ENCODE assay signal across 26 mouse cellular contexts in genomic region chr8:105431743-105432515, GRCm38 (mm10). TPM values are rescaled to one million over a fixed set of nuclear protein-coding genes. Genes with fewer than 3 reads are reported as not detected.
DNase-seq lines count a peak whose midpoint lies in the region; ATAC-seq and TF ChIP-seq lines count a peak whose summit lies in the region.
"Had no signal": no experiment of that assay in that cellular context is flagged by ENCODE, and none has a peak within 500 bp of the region (broad histone marks: within the 10 kb centered on the region; RNA-seq: fewer than 3 reads in every experiment).

No protein-coding gene starts in this region.

- 46% methylated on average over 7 of the region's 7 CpGs for WGBS in midbrain, embryonic 14.5 days
- WGBS in midbrain, postnatal 0 days, result 63% methylated on average over 7 of the region's 7 CpGs
- WGBS in hindbrain, embryonic 14.5 days, result 38% methylated on average over 7 of the region's 7 CpGs

- H3K27ac ChIP-seq in midbrain, embryonic 14.5 days (replicated peaks; ENCODE audit: low read depth, low read length), result 0 out of 2 replicates have a peak overlapping the region, but pooled peaks have one; percentile 2
- H3K27ac ChIP-seq in midbrain, postnatal 0 days (ENCODE audit: low read depth, low read length), result no peak overlapping the region
- H3K27ac ChIP-seq in hindbrain, embryonic 14.5 days, result no peak overlapping the region
- H3K27ac ChIP-seq: heart, embryonic 13.5 days; kidney, embryonic 15.5 days; limb, embryonic 12.5 days; macrophage; neural tube, embryonic 15.5 days; stomach, postnatal 0 days had no signal

- no peak overlapping the region for H3K9ac ChIP-seq in midbrain, embryonic 14.5 days (replicated peaks; ENCODE audit: low read length)
- H3K9ac ChIP-seq in midbrain, postnatal 0 days (replicated peaks; ENCODE audit: low read length, poor library complexity, severe bottlenecking), result no peak overlapping the region
- no peak overlapping the region for H3K9ac ChIP-seq in hindbrain, embryonic 14.5 days
- H3K9ac ChIP-seq: heart, embryonic 13.5 days; kidney, embryonic 15.5 days; limb, embryonic 12.5 days; liver, postnatal 0 days; neural tube, embryonic 15.5 days had no signal

- TF ChIP-seq CTCF in midbrain, postnatal 0 days (IDR thresholded peaks at IDR 0.05), result no peak

- no peak for ATAC-seq in midbrain, embryonic 14.5 days (ENCODE audit: low FRiP score, low TSS enrichment)
- no peak for ATAC-seq in midbrain, postnatal 0 days (ENCODE audit: low FRiP score)
- 0 out of 2 replicates have a peak, but pooled peaks have one; percentile 11 for ATAC-seq in hindbrain, embryonic 14.5 days (ENCODE audit: low FRiP score)
- ATAC-seq: liver, postnatal 0 days; lung, postnatal 0 days had no signal

- peaks cover 25% of the 10 kb centered on the region for H3K4me1 ChIP-seq in midbrain, embryonic 14.5 days (ENCODE audit: control insufficient read depth, insufficient read depth, low read length)
- H3K4me1 ChIP-seq in midbrain, postnatal 0 days (ENCODE audit: insufficient read depth, low read length), result peaks cover 7% of the 10 kb centered on the region; the same call in 1 of the 2 replicates
- peaks cover 20% of the 10 kb centered on the region for H3K4me1 ChIP-seq in hindbrain, embryonic 14.5 days (replicated peaks; ENCODE audit: control insufficient read depth, insufficient read depth, low read length)
- H3K4me1 ChIP-seq: limb, embryonic 12.5 days had no signal

- no peak overlapping the region for H3K4me3 ChIP-seq in midbrain, embryonic 14.5 days (replicated peaks; ENCODE audit: low read depth, low read length)
- no peak overlapping the region for H3K4me3 ChIP-seq in midbrain, postnatal 0 days (ENCODE audit: low read depth, low read length)
- no peak overlapping the region for H3K4me3 ChIP-seq in hindbrain, embryonic 14.5 days (replicated peaks; ENCODE audit: low read length)
- H3K4me3 ChIP-seq: heart, embryonic 13.5 days; kidney, embryonic 15.5 days; limb, embryonic 12.5 days; neural tube, embryonic 15.5 days had no signal

- H3K36me3 ChIP-seq in midbrain, embryonic 14.5 days (ENCODE audit: control insufficient read depth, insufficient read depth, low read length), result no peaks in the 10 kb centered on the region
- H3K36me3 ChIP-seq in midbrain, postnatal 0 days (ENCODE audit: insufficient read depth, low read length), result no peaks in the 10 kb centered on the region
- no peaks in the 10 kb centered on the region for H3K36me3 ChIP-seq in hindbrain, embryonic 14.5 days (replicated peaks; ENCODE audit: control insufficient read depth, insufficient read depth)
- H3K36me3 ChIP-seq: heart, embryonic 13.5 days; kidney, embryonic 15.5 days; limb, embryonic 12.5 days; neural tube, embryonic 15.5 days had no signal

- no peaks in the 10 kb centered on the region for H3K27me3 ChIP-seq in midbrain, embryonic 14.5 days (ENCODE audit: control insufficient read depth, insufficient read depth, low read length)
- H3K27me3 ChIP-seq in midbrain, postnatal 0 days (ENCODE audit: insufficient read depth, low read length), result no peaks in the 10 kb centered on the region
- H3K27me3 ChIP-seq in hindbrain, embryonic 14.5 days (ENCODE audit: control insufficient read depth, insufficient read depth, low read length), result no peaks in the 10 kb centered on the region
- H3K27me3 ChIP-seq: kidney, embryonic 15.5 days; neural tube, embryonic 15.5 days had no signal

- no peak overlapping the region for H3K4me2 ChIP-seq in midbrain, embryonic 14.5 days (ENCODE audit: low read length)
- H3K4me2 ChIP-seq in midbrain, postnatal 0 days (ENCODE audit: low read depth, low read length, poor library complexity, severe bottlenecking), result no peak overlapping the region
- no peak overlapping the region for H3K4me2 ChIP-seq in hindbrain, embryonic 14.5 days (replicated peaks)
- H3K4me2 ChIP-seq: heart, embryonic 13.5 days; kidney, embryonic 15.5 days; limb, embryonic 12.5 days; liver, embryonic 11.5 days; neural tube, embryonic 15.5 days had no signal

- H3K9me3 ChIP-seq in midbrain, embryonic 14.5 days (ENCODE audit: control insufficient read depth, low read length), result no peaks in the 10 kb centered on the region
- H3K9me3 ChIP-seq in midbrain, postnatal 0 days (ENCODE audit: low read length), result no peaks in the 10 kb centered on the region
- no peaks in the 10 kb centered on the region for H3K9me3 ChIP-seq in hindbrain, embryonic 14.5 days (ENCODE audit: control insufficient read depth, low read length)
- H3K9me3 ChIP-seq: heart, embryonic 13.5 days; kidney, embryonic 15.5 days; limb, embryonic 12.5 days; neural tube, embryonic 15.5 days had no signal

- DNase-seq in heart, adult 11 months, result peak; percentile 68
- no peak for DNase-seq in heart, postnatal 4 days
- peak; percentile 40 for DNase-seq in midbrain, embryonic 14.5 days
- no peak for DNase-seq in midbrain, postnatal 0 days (ENCODE audit: low spot score)
- DNase-seq in brain, adult 2 months (ENCODE audit: low read depth, low spot score), result peak; percentile 18
- no peak for DNase-seq in hindbrain, embryonic 14.5 days (ENCODE audit: low spot score)
- DNase-seq in natural killer cell, adult 2 months (ENCODE audit: low spot score in 2 of 2), result no peak
- DNase-seq: adrenal gland, postnatal 36 days; cerebellum, adult 18-20 months; cerebellum, postnatal 25 days; heart, postnatal 14 days; kidney, adult 11 months; kidney, postnatal 36 days; liver, postnatal 0 days had no signal

RNA-seq across cellular contexts. Expression of gene Lrrc36, which starts 18.6 kb away (rescaled TPM):
- under 1 TPM; 0.50 to 0.93 TPM for total RNA-seq in heart, postnatal 4 days (2021)
- polyA plus RNA-seq in midbrain, embryonic 14.5 days (2014; fragmentation: Nextera tagmentation; extraction: Ambion mirVana), result 1.5 and 1.7 TPM in 2 replicates
- total RNA-seq in midbrain, postnatal 0 days (2014; rRNA removed), result 0.28 and 0.93 TPM in 2 replicates
- 0.86 and 0.99 TPM in 2 replicates for polyA plus RNA-seq in midbrain, postnatal 0 days (2015; fragmentation: Nextera tagmentation; extraction: Ambion mirVana)
- polyA plus RNA-seq in hindbrain, embryonic 14.5 days (2014; fragmentation: Nextera tagmentation; extraction: Ambion mirVana), result 0.44 and 0.78 TPM in 2 replicates
- total RNA-seq: granulocyte monocyte progenitor cell, adult 5-6 weeks had no signal
- polyA plus RNA-seq: C2C12; macrophage; small intestine, adult 2 months had no signal

RNA-seq across cellular contexts. Expression of gene Kctd19, which starts 18.6 kb away (rescaled TPM):
- total RNA-seq in heart, postnatal 4 days (2021), result not detected
- polyA plus RNA-seq in midbrain, embryonic 14.5 days (2014; fragmentation: Nextera tagmentation; extraction: Ambion mirVana), result not detected in 2 replicates
- total RNA-seq in midbrain, postnatal 0 days (2014; rRNA removed), result 0.09 and 0.16 TPM in 2 replicates
- polyA plus RNA-seq in midbrain, postnatal 0 days (2015; fragmentation: Nextera tagmentation; extraction: Ambion mirVana), result 0.27 TPM in 2 replicates
- polyA plus RNA-seq in hindbrain, embryonic 14.5 days (2014; fragmentation: Nextera tagmentation; extraction: Ambion mirVana), result 0.10 TPM in 1 of 2 replicates, not detected in the other
- total RNA-seq: adrenal gland, postnatal 36 days; granulocyte monocyte progenitor cell, adult 5-6 weeks; heart, postnatal 14 days; left cerebral cortex, postnatal 14 days had no signal
- polyA plus RNA-seq: heart, embryonic 13.5 days; kidney, embryonic 15.5 days; limb, embryonic 12.5 days; liver, embryonic 11.5 days; liver, postnatal 0 days; macrophage; neural tube, embryonic 15.5 days; small intestine, adult 2 months; stomach, postnatal 0 days had no signal

RNA-seq across cellular contexts. Expression of gene Tppp3, which starts 39.4 kb away (rescaled TPM):
- 10 to 100 TPM; 44.4 to 46.1 TPM for total RNA-seq in heart, postnatal 4 days (2021)
- 91.3 and 108 TPM in 2 replicates for polyA plus RNA-seq in midbrain, embryonic 14.5 days (2014; fragmentation: Nextera tagmentation; extraction: Ambion mirVana)
- 75.0 and 82.8 TPM in 2 replicates for total RNA-seq in midbrain, postnatal 0 days (2014; rRNA removed)
- 159 and 164 TPM in 2 replicates for polyA plus RNA-seq in midbrain, postnatal 0 days (2015; fragmentation: Nextera tagmentation; extraction: Ambion mirVana)
- 204 and 207 TPM in 2 replicates for polyA plus RNA-seq in hindbrain, embryonic 14.5 days (2014; fragmentation: Nextera tagmentation; extraction: Ambion mirVana)
- total RNA-seq: granulocyte monocyte progenitor cell, adult 5-6 weeks had no signal

RNA-seq across cellular contexts. Expression of gene Plekhg4, which starts 58.9 kb away (rescaled TPM):
- under 1 TPM in 1 of 2 experiments, not detected in 1; 0.17 TPM for total RNA-seq in heart, postnatal 4 days (2021)
- 1.4 and 3.0 TPM in 2 replicates for polyA plus RNA-seq in midbrain, embryonic 14.5 days (2014; fragmentation: Nextera tagmentation; extraction: Ambion mirVana)
- 6.3 and 8.7 TPM in 2 replicates for total RNA-seq in midbrain, postnatal 0 days (2014; rRNA removed)
- polyA plus RNA-seq in midbrain, postnatal 0 days (2015; fragmentation: Nextera tagmentation; extraction: Ambion mirVana), result 1.7 and 2.5 TPM in 2 replicates
- 1.8 and 2.6 TPM in 2 replicates for polyA plus RNA-seq in hindbrain, embryonic 14.5 days (2014; fragmentation: Nextera tagmentation; extraction: Ambion mirVana)
- total RNA-seq: granulocyte monocyte progenitor cell, adult 5-6 weeks; heart, postnatal 14 days had no signal
- polyA plus RNA-seq: liver, embryonic 11.5 days; liver, postnatal 0 days; macrophage had no signal

Comparison
In these comparisons a context has a peak if more than half of its experiments do, and no peak if none do; other contexts are left out.
1. DNase-seq: peak in heart, adult 11 months (single experiment), midbrain, embryonic 14.5 days (single experiment) and brain, adult 2 months (single experiment); none in heart, postnatal 4 days (single experiment), midbrain, postnatal 0 days (single experiment), hindbrain, embryonic 14.5 days (single experiment) and natural killer cell, adult 2 months (0 of 2).